Mouse (Mus musculus) MEL (cell line): ENCODE data around the gene Kcnj15.

ENCODE experiments used
- CHD1 ChIP-seq: IDR thresholded peaks from 2 replicates; pipeline ENCODE4 v1.6.1; 2012; ENCODE audit warnings: low read depth, mild to moderate bottlenecking, inconsistent platforms, low read length, improper control_type of control experiment
- CTCF ChIP-seq, 3 experiments: IDR thresholded peaks in 2 of 3; conservative IDR thresholded peaks in 1 of 3; 2 replicates each; pipeline ENCODE4 v1.5.1; 2011 to 2012; ENCODE audit warnings: low read length in 3 of 3, low read depth in 2 of 3, mild to moderate bottlenecking in 2 of 3, improper control_type of control experiment in 1 of 3, inconsistent platforms in 1 of 3, mixed read lengths in 1 of 3, moderate library complexity in 1 of 3; ENCODE audit not compliant: control insufficient read depth in 1 of 3, insufficient read depth in 1 of 3, poor library complexity in 1 of 3, severe bottlenecking in 1 of 3
- EP300 ChIP-seq, 2 experiments: IDR thresholded peaks; 2 replicates each; pipeline ENCODE4 v1.6.1; 2011; ENCODE audit warnings: improper control_type of control experiment in 2 of 2, low read length in 2 of 2, low read depth in 1 of 2, mild to moderate bottlenecking in 1 of 2
- ETS1 ChIP-seq: IDR thresholded peaks from 2 replicates; pipeline ENCODE4 v1.6.1; 2012; ENCODE audit warnings: low read depth, mild to moderate bottlenecking, inconsistent platforms, low read length, improper control_type of control experiment, moderate library complexity
- JUND ChIP-seq: IDR thresholded peaks from 2 replicates; pipeline ENCODE4 v1.6.1; 2011; ENCODE audit warnings: low read depth, mild to moderate bottlenecking, improper control_type of control experiment, low read length
- MAFK ChIP-seq: IDR thresholded peaks from 2 replicates; pipeline ENCODE4 v1.6.1; 2011; ENCODE audit warnings: low read depth, mild to moderate bottlenecking, low read length, improper control_type of control experiment, borderline replicate concordance
- MAZ ChIP-seq: IDR thresholded peaks from 2 replicates; pipeline ENCODE4 v1.6.1; 2012; ENCODE audit warnings: low read depth, mild to moderate bottlenecking, inconsistent platforms, low read length, improper control_type of control experiment
- MXI1 ChIP-seq: IDR thresholded peaks from 2 replicates; pipeline ENCODE4 v1.6.1; 2011; ENCODE audit warnings: mild to moderate bottlenecking, low read depth, low read length, improper control_type of control experiment
- NRF1 ChIP-seq: IDR thresholded peaks from 2 replicates; pipeline ENCODE4 v1.6.1; 2014; ENCODE audit warnings: low read depth, mild to moderate bottlenecking, inconsistent platforms, low read length, improper control_type of control experiment, moderate library complexity; ENCODE audit not compliant: poor library complexity, insufficient read depth, severe bottlenecking
- POLR2A ChIP-seq, 2 experiments: IDR thresholded peaks; 2 replicates each; pipeline ENCODE4 v1.6.1; 2011 to 2012; ENCODE audit warnings: low read length in 2 of 2, mild to moderate bottlenecking in 2 of 2, control low read depth in 1 of 2, improper control_type of control experiment in 1 of 2, low read depth in 1 of 2, moderate library complexity in 1 of 2; ENCODE audit not compliant: control insufficient read depth in 1 of 2, insufficient read depth in 1 of 2, poor library complexity in 1 of 2
- SMC3 ChIP-seq: IDR thresholded peaks from 2 replicates; pipeline ENCODE4 v1.6.1; 2011; ENCODE audit warnings: low read depth, low read length, improper control_type of control experiment
- USF1 ChIP-seq: IDR thresholded peaks from 2 replicates; pipeline ENCODE4 v1.6.1; 2014; ENCODE audit warnings: low read depth, mild to moderate bottlenecking, inconsistent platforms, low read length, improper control_type of control experiment, moderate library complexity
- ZC3H11A ChIP-seq: IDR thresholded peaks from 2 replicates; pipeline ENCODE4 v1.6.1; 2012; ENCODE audit warnings: low read depth, mild to moderate bottlenecking, inconsistent platforms, low read length, improper control_type of control experiment
- ZKSCAN1 ChIP-seq: IDR thresholded peaks from 2 replicates; pipeline ENCODE4 v1.6.1; 2012; ENCODE audit warnings: low read depth, mild to moderate bottlenecking, inconsistent platforms, low read length, improper control_type of control experiment, moderate library complexity

DNA sequence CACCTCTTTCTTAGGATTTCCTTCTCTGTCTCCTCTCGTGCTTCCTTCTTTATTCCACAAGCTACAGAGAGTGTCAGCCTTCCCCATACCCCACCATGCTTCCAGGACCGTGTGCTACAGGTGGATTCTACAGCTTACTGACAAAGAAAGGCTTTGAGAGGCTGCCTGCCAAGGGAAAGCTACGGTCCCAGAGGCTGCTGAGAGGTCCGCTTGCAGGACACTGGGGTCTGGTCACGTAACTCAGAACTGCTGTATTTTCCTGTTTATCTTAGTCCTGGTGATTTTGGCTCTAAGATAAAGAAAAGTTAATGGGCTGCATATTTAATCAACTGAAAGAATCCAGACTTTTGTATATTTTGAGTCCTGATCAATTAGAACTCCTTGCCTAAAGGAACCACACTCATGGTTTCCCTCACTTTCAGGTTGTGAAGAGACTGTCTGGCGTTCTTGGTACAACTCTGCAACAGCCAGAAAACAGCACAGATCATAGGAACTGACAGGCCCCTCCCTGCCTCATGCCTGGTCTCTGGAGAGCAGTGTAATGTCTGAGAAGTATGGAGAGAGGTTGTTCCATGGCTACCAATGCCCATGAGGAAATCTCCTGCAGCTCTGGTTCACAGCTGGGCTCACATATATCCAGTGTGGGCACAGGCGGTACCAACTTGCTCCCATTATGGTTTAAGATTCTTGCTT lies 35.2 kb upstream of the Kcnj15 start:
- TF ChIP-seq POLR2A (IDR thresholded peaks at IDR 0.05; ENCODE audit: control insufficient read depth in 1 of 2, insufficient read depth in 1 of 2, low read depth in 1 of 2, low read length in 2 of 2, poor library complexity in 1 of 2) (no peak), JUND (no peak), CTCF (IDR thresholded peaks at IDR 0.05 in 2 of 3, conservative IDR thresholded peaks at IDR 0.05 in 1 of 3; ENCODE audit: control insufficient read depth in 1 of 3, insufficient read depth in 1 of 3, low read depth in 2 of 3, low read length in 3 of 3, poor library complexity in 1 of 3, severe bottlenecking in 1 of 3) (no peak), ZC3H11A (no peak), CHD1 (no peak), MXI1 (no peak), ZKSCAN1 (no peak), USF1 (no peak), ETS1 (no peak), MAZ (no peak), EP300 (IDR thresholded peaks at IDR 0.05; ENCODE audit: low read depth in 1 of 2, low read length in 2 of 2) (no peak), NRF1 (no peak), SMC3 (no peak), MAFK (no peak)
